Mouse (Mus musculus) lung, postnatal 0 days (tissue): ENCODE measurements around the gene Tmem168.

Experiments
- CTCF ChIP-seq: IDR thresholded peaks from 2 replicates; pipeline ENCODE4 v1.5.1; 2016; ENCODE audit warnings: antibody characterized with exemption, mild to moderate bottlenecking
- EP300 ChIP-seq: IDR thresholded peaks from 2 replicates; pipeline ENCODE4 v1.6.1; 2016; ENCODE audit warnings: antibody characterized with exemption, mild to moderate bottlenecking, control low read depth

- TF ChIP-seq EP300 (no peak), CTCF (no peak)
Observed at GRCm38 (mm10) chr6:13598239-13598923, 9.5 kb downstream of the Tmem168 start.
